Mouse (Mus musculus): ENCODE measurements around the gene Il11ra1. TPM values are rescaled to one million over a fixed set of nuclear protein-coding genes. Genes with fewer than 3 reads are reported as not detected.
"Not testable (repeated sequence)": the region's sequence is repeated elsewhere in the genome, so short reads cannot be mapped to it uniquely, and the experiment has no call there.

Il11ra1 gene
- total RNA-seq, 1 experiment from 2014 or later, result 104 TPM

DNA sequence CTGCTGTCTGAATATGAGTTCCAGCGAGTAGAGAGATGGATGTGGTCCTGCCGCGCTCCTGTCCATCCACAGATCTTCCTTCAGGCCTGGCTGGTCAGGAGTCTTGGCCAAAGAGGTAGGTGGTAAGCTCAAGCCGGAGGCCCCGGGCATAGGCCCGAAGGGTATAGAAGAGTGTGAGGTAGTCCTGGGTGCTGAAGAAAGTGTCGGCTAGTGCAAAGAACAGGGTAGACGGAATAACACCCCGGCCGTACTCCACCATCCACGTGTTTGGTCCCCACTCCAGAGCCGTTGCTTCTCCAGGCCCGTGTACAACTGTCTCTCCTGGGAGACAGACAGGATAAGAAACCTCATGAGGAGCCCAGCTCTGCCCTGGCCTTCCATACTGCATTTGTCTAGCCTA lies 39.5 kb downstream of the Il11ra1 start:
- ATAC-seq (replicated peaks; ENCODE audit: low read depth, poor library complexity, severe bottlenecking), result no peak

DNA sequence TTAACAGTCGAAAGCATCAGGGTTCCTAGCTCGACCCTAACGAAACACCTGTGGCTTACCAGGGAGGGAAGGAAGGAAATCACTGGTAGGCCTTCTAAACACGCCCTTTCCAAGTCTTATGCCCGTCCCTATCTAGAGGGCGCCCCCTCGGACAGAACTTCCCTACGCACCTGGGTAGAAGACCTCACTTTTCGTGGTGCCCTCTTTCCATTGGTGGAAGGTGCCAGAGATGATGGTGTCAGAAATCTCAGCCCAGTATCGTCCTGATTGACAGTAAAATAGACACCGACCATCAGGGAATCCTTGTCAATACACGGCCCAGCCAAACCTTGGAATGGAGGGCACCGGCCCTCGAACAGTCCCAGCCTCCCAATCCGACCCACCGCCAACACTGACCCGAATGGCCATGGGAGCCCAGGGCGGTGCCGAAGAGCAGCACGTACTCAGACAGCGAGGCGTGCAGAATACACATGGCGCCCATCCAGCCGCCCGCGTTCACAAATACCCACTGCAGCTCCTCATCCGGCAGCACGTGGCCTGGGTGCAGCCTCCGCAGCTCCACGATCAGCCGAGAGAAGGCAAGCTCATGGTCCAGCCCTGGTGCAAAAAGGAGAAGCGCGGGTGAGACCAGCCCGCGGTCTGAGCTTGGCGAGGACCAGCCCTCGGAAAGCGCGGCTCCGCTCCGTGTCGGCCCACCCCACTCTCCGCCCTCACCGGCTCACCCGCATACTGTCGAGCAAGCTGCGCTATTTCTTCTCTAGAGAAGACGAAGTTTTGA lies 40.8 kb downstream of the Il11ra1 start:
- peak; percentile 69 for ATAC-seq (replicated peaks; ENCODE audit: low read depth, poor library complexity, severe bottlenecking)

DNA sequence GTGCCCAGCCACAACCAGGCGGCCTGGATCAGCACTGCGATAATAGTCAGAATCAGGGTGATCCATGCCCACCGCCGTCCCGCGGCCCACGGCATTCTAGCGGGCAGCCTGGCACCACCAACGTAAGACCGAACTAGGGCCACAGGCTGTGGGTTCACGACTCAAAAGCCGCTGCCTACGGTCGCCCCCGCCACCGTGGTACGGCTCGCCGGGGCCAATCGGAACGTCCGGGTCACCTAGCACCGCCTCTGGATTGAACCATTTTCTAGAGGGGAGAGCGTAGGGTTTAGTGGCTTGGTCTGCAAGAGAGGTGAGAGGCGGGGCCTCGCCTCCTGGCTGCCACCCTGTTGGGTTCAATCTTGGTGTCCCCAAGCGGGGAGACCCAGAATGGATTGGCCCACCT lies 41.4 kb downstream of the Il11ra1 start:
- ATAC-seq (replicated peaks; ENCODE audit: low read depth, poor library complexity, severe bottlenecking), result peak; percentile 88

DNA sequence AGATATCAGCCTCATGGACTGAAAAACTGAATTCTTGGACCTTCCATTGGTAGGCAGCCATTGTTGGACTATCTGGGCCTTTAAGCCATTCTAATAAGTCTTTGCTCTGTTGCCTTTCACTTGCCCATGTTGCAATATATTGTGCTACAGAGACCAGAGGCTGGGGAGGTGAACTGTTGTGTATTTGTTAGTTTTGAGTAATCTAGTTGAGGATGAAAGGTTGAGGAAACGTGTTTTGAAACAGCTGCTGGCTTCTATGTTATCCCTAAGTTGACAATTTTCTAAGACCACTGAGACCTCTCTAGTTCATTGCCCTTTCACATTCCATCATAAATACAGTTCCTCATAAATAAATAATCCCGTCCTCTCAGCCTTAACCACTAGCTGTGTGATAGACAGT lies 44.3 kb downstream of the Il11ra1 start:
- ATAC-seq (replicated peaks; ENCODE audit: low read depth, poor library complexity, severe bottlenecking), result no peak

DNA sequence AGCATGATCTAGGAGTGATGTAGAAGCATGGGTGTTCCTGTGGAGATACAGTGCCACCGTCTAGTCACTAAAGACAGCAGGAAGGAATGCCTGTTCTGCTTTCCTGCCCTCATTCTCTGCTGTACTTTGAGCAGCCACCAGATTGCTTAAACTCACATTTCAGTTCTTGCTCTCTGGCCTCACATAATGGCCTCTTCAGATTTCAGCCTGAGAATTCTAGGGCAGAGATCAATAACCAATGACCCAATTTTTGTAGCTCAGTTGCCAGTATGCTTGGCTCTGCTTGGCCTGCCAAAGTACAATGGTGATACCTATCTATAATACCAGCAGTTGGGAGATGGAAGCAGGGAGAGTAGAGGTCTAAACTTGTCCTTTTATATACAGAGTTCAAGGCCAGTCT lies 45.2 kb downstream of the Il11ra1 start:
- no peak for ATAC-seq (replicated peaks; ENCODE audit: low read depth, poor library complexity, severe bottlenecking)

DNA sequence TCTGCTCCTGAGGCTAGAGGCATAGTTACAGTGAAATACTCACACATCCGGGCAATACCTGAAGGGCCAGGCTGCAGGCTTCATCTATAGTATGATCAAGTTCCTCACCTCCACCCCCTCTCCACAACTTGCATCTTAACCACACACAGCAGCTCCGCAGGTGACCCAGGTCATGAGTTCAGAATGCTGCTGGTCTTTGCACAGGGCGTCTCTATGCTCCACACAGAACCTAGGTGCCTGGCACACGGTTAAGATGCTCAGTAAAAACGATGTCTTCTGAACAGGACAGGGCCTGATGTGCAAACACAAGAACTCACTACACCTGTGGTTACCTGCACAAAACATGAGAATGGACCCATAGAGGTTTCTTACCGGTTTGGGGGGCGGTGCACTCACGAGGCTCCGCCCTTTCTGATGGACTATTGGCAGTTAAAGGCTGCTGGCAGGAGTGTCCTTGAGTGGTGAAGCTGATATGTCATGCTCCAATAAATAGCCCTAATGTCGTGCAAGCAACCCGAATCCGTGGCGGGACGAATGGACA lies 55.1 kb downstream of the Il11ra1 start, which contains the start of gene Galt:
Galt (plus strand) TSS at position 432 of the 541 bp plus-strand sequence.
- ATAC-seq (replicated peaks; ENCODE audit: low read depth, poor library complexity, severe bottlenecking), result peak; percentile 29

DNA sequence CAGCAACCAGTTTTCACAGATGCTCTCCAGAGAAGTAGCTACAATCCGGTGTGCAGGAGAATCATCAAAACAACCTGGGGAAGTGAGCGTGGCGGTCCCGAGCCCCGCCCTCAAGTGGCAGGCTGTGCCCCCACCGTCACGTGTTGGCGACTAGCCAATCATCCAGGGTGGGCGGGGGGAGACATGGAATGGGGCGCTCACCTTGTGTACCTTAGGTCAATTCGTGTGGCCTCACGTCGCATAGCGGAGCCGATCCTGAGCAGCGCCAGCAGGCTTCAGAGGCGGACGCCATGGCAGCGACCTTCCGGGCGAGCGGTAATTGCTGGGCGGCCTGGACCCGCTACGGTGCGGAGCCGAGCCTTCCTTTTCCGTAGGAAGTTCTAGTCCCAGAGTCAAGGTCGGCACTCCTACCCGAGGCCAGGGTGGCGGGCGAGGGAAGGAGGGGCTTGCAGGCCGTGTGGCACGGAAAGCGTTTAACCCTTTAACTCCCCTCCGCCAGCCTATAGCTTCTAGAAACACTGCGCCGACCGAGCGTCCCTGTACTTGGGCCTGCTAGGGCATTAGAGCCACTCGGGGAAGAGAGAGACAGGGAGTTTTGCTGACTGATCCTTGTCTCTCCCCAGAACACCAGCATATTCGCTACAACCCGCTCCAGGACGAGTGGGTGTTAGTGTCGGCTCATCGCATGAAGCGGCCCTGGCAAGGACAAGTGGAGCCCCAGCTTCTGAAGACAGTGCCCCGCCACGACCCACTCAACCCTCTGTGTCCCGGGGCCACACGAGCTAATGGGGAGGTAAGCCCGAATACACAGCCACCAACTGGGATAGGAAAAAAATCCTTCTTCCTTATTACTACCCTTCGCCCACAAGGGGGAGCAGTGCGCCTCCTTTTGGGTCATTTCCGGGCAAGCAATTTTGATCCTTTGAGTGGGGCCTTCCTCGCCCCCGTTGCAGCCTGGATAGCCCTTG lies 55.8 kb downstream of the Il11ra1 start, which contains the start of gene Sigmar1:
Sigmar1 (minus strand) TSS at position 820 of the 968 bp plus-strand sequence.
- ATAC-seq (replicated peaks; ENCODE audit: low read depth, poor library complexity, severe bottlenecking), result peak; percentile 62

DNA sequence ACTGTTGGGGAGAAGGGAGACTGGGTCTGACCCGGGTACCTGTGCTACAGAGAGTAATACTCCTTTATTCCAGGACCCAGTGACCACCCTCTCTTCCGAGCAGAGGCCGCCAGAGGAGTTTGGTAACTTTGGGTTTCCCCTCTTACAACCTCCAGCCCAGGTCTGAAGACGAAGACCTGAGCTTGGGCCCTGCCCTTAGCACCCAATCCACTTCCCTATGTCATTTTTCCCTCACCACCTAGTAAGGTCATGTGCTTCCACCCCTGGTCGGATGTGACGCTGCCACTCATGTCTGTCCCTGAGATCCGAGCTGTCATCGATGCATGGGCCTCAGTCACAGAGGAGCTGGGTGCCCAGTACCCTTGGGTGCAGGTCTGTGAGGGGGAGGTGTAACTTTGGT lies 56.7 kb downstream of the Il11ra1 start:
- ATAC-seq (replicated peaks; ENCODE audit: low read depth, poor library complexity, severe bottlenecking), result no peak

DNA sequence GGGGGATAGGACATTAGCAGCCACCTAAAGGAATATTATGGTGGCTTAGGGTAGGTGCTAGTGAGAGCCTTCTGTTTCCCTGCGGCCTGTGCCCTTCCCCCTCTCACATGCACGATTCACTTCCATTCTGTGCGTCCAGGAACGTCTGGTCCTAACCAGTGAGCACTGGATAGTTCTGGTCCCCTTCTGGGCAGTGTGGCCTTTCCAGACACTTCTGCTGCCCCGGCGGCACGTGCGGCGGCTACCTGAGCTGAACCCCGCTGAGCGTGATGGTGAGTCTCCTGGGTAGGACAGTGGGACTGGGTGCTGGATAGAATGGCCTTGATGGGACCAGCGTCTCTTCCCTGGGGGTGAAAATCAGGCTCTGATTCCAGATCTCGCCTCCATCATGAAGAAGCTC lies 57.5 kb downstream of the Il11ra1 start:
- ATAC-seq (replicated peaks; ENCODE audit: low read depth, poor library complexity, severe bottlenecking), result no peak

DNA sequence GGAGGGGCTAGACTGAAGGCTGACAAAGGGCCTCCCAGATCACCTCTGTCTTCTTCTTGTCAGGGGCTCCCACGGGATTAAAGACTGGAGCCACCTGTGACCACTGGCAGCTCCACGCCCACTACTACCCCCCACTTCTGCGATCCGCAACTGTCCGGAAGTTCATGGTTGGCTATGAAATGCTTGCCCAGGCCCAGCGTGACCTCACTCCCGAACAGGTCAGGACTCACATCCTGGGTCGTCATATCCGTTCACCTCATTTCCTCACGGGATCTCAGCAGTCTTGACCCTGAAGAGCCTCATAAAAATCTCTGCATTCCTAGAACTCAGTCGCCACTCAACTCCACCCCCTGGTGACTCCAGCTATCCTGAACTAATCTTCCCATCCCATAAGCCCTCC lies 58.2 kb downstream of the Il11ra1 start:
- no peak for ATAC-seq (replicated peaks; ENCODE audit: low read depth, poor library complexity, severe bottlenecking)

DNA sequence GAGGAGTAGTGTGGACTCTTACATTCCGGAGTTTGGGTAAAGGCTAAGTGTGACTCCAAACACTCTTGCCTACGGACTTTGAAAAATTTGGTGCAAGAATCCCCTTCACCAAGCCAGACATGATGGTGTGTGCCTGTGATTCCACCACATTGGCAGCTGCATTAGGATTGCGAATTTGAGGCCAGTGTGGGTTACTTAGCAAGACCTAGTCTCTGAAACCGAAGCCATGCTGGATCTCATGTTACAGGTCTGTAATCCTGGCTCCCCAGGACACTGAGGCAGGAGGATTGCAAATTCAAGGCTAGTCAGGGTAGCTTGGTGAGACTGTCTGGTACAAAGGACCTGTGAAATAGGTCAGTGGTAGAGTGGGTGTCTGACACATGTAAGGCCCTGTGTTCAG lies 58.9 kb downstream of the Il11ra1 start:
- no peak for ATAC-seq (replicated peaks; ENCODE audit: low read depth, poor library complexity, severe bottlenecking)

DNA sequence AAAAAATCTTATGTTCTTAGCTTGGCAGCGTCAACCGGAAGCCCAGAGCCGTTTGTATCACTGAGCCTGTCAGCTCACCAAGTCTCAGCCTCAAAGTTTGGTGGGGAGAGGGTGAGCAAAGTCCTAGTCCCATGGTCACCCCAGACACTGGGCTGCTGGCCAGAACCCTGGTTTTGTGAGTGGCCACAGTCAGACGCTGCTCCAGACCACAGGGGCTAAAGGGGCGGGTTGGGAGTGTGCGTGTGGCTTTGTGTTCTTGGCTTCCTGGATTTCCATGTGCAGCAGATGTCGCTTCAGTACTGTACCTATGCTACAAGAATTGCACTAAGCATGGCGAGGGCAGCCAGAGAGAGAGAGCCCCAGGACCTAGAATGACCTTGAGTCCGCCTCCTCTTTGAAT lies 59.4 kb downstream of the Il11ra1 start:
- peak; percentile 3 for ATAC-seq (replicated peaks; ENCODE audit: low read depth, poor library complexity, severe bottlenecking)

DNA sequence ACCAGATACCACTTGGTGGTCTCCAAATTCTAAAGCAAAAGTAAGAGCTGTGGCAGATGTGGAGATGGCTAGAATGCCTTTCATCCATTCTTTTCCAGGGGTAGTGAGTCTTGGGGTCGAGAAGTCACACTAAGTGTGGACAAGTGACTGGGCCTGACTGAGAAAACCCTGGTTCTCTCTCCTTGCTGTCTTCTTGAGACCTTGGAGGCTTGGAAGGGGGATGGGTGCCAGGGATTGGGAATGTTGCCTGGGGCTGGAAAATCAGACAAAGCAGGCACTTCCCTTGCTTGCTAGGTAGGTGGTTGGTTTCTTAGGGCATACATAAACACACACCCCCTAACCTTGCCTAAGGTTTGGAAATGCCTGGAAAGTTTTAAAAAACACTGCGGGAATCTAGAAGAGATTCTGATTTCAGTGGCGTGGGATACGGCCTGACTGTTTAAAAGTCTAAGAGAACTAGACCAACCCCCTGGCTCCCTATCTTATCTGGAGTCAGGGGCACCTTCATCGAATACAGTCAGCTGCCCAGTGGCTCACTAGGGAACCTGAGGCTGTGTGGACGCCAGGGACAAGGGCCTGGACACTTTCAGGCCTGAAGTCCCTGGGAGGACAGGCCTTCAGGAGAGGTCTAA lies 60.0 kb downstream of the Il11ra1 start:
- ATAC-seq (replicated peaks; ENCODE audit: low read depth, poor library complexity, severe bottlenecking), result no peak

DNA sequence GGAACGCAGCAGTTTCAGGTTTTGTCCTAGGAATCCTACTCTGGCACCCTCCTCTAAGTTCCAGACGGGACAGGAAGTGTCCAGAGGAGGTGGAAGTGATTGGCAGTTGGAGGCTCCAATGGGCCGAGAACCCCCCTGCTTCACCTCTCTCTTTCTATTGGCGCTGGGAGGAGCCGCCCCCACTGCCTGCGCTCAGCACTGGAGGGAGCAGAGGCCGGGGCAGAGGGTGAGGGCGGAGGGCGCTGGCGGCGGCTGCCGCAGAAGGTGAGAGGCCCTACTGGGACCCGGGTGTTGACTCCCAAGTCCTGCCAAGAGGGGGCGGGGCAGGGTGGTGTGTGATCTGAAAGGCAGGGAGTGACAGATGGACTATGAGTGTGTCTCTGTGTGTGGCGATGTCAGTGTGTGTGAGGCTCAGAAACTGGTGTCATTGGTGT lies 60.5 kb downstream of the Il11ra1 start:
- peak; percentile 72 for ATAC-seq (replicated peaks; ENCODE audit: low read depth, poor library complexity, severe bottlenecking)

DNA sequence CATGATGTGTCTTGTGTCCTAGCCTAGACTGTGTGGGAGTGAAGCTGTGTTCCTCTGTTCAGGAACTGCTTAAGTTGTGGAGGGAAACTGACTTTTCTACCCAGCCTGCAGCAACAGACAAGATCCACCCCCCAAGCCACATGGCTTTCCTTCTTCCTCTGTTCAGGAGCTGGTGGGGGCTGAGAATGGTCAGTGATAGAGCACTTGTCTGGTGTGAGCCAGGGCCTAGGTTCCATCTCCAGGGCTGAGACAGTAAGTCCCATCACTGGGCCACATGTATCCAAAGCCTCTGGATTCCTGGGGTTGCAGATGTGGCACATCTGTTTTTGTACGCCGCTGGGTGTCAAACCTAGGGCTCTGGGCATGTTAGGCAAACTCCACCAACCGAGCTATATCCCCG lies 61.1 kb downstream of the Il11ra1 start:
- no peak for ATAC-seq (replicated peaks; ENCODE audit: low read depth, poor library complexity, severe bottlenecking)

DNA sequence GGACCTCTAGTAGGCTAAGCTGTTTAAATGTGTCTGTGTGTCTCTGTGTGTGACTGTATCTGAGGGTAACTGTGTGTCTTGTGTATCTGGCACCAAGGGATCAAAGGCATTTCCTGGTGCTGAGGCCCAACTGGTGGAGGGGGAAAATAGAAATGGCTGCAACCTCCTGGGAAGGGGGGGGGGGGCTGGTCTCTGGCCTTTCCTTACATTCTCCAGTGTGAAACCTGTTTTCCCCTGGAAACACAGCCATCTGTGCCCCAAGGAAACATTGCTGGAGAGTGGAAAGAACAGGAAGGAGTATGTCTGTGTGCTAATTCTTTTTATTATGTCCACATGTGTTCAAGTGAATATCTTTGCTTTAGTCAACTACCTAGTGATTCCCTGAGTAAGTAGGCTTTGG lies 61.9 kb downstream of the Il11ra1 start:
- no peak for ATAC-seq (replicated peaks; ENCODE audit: low read depth, poor library complexity, severe bottlenecking)

DNA sequence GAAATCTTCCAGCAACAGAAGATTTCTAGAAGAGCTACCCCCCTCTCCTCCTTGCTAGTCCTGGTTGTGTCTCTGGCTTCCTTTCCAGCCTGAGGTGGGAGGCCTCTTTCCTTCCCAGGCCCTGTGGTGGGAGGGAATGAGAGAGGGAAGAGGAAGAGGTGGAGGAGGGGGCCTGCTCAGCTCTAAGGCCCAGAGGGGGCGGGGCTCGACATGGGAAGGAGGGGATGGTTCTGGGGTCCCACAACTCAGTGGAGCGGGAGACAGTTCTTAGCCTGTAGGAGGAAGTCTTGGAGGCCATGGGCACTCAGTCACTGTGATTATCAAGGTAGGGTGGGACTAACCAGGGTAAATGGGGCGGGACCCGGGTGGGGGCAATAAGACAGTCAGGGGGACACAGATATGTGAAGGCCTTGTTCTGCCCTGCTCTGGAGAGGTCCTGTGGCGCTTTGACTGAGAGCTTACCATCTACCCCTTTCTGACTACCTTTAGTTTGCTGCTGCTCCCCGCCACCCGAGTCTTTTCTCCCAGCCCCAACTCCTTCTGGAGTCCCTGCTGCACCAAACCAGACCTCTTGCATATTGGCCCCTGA lies 62.4 kb downstream of the Il11ra1 start:
- no peak for ATAC-seq (replicated peaks; ENCODE audit: low read depth, poor library complexity, severe bottlenecking)

DNA sequence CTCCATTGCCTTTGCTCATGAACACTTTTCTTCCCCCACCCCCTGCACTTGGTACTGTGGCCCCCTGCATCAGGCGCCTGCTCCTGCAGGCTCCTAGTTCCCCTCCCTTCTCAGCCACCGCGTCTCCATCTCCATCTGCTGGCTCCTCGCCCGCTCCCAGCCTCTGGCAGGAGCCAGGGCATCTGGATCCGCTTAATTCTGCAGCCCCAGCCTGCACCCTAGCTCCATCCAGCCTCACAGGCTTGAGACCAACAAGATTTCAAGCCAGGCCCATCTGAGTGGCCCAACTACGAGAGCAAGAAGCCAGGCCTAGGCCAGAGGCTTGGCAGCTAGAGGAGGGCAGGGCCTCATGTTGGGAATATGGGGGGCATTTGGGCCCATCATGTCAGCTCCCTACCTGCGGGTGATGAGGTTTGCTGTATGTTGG lies 62.9 kb downstream of the Il11ra1 start:
- ATAC-seq (replicated peaks; ENCODE audit: low read depth, poor library complexity, severe bottlenecking), result not testable (repeated sequence)

DNA sequence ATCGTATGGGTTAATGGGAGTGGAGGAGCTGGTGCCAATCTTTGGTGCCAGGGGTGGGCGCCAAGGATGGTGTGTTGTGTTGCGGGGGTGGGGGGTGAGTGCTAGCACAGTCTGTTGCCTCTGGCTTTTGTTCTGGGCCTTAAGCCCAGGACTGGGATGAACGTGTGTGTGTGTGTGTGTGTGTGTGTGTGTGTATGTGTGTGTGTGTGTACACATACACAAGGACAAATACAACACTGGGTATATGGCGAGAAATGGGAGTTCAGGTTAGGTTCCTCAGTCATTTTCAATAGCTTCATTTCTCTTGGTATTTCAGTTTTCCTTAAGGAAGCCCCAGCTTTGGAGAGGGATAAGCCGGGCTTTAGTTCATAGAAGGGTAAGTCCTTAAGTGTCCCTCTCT lies 63.4 kb downstream of the Il11ra1 start:
- ATAC-seq (replicated peaks; ENCODE audit: low read depth, poor library complexity, severe bottlenecking), result not testable (repeated sequence)

DNA sequence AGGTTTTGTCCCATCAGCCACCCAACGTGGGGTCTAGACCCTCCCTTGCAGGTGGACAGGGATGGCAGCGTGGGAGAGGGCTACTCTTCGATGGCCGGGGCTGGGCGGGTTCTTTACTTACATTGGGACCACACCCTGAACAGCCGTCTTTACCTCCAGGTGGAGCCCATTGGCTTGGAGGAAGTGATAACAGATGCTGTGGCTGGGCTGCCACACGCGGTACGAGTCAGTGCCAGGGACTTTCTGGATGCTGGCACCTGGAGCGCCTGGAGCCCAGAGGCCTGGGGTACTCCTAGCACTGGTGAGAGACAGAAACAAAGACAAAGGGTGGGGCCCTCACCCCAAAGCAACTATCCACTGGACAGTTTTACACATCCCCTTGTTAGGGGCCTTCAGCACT lies 67.5 kb downstream of the Il11ra1 start:
- not testable (repeated sequence) for ATAC-seq (replicated peaks; ENCODE audit: low read depth, poor library complexity, severe bottlenecking)
